Mouse (Mus musculus): ENCODE measurements at regions not wholly inside any gene's neighbourhood (a gene's known extent, or its start where the extent isn't known, plus 50 kb on each side); places are given as distances from the start of the nearest gene placed in this dataset.

- H3K4me1 ChIP-seq, result 0 out of 2 replicates have a peak, but pooled peaks cover 2% of the 10 kb centered on the region
- H3K36me3 ChIP-seq, result no peaks in the 10 kb centered on the region
- WGBS, result 85% methylated on average over 2 of the region's 2 CpGs
- H3K27me3 ChIP-seq (replicated peaks), result no peaks in the 10 kb centered on the region
- H3K4me3 ChIP-seq (replicated peaks), result no peak overlapping the region
- no peak for ATAC-seq (ENCODE audit: low FRiP score)
- no peaks in the 10 kb centered on the region for H3K9me3 ChIP-seq (replicated peaks)
- H3K4me2 ChIP-seq, result no peak overlapping the region
- no peak overlapping the region for H3K9ac ChIP-seq (replicated peaks)
- no peak overlapping the region for H3K27ac ChIP-seq (replicated peaks)
Measured at GRCm38 (mm10) chr3:61592342-61592741, 226.6 kb upstream of the B430305J03Rik start.

GRCm38 (mm10) chr3:61583669-61584068, 217.9 kb upstream of the B430305J03Rik start:
- WGBS, result 63% methylated on average over 1 of the region's 1 CpGs
- Histone ChIP-seq H3K36me3 (no peaks in the 10 kb centered on the region), H3K4me3 (replicated peaks) (no peak overlapping the region), H3K27ac (replicated peaks) (no peak overlapping the region), H3K9me3 (replicated peaks) (no peaks in the 10 kb centered on the region), H3K4me2 (no peak overlapping the region), H3K4me1 (no peaks in the 10 kb centered on the region), H3K27me3 (replicated peaks) (no peaks in the 10 kb centered on the region), H3K9ac (replicated peaks) (no peak overlapping the region)
- ATAC-seq (ENCODE audit: low FRiP score), result no peak

GRCm38 (mm10) chr3:61582927-61583326, 217.2 kb upstream of the B430305J03Rik start:
- H3K4me3 ChIP-seq (replicated peaks), result no peak overlapping the region

DNA sequence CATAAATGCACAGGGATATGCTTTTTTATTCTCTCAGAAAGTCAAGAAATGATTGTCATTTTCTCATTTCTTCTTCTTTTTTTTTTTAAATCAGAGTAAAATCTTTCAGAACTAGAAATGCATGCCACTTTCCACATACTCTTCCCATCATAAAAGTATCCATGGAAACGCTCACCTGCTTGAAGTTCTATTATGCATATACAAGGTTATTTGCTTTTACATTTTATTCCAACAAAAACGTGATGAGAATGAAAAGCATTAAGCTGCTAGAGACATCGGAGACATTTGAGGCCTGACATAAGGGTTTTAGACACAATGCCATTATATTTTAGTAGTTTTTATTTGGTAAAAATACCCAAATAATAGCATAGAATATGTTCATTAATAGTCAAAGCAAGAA, 214.5 kb upstream of the B430305J03Rik start:
- no peak overlapping the region for H3K4me3 ChIP-seq (replicated peaks)
- no peak overlapping the region for H3K9ac ChIP-seq (replicated peaks)
- H3K4me2 ChIP-seq, result no peak overlapping the region
- no peaks in the 10 kb centered on the region for H3K4me1 ChIP-seq
- no peak for ATAC-seq (ENCODE audit: low FRiP score)
- H3K27me3 ChIP-seq (replicated peaks), result no peaks in the 10 kb centered on the region
- no peaks in the 10 kb centered on the region for H3K36me3 ChIP-seq
- 75% methylated on average over 3 of the region's 3 CpGs for WGBS
- H3K9me3 ChIP-seq (replicated peaks), result no peaks in the 10 kb centered on the region
- H3K27ac ChIP-seq (replicated peaks), result no peak overlapping the region

More at GRCm38 (mm10) chr3:61582927-61583326, 217.2 kb upstream of the B430305J03Rik start:
- 75% methylated on average over 2 of the region's 2 CpGs for WGBS
- no peaks in the 10 kb centered on the region for H3K36me3 ChIP-seq
- no peaks in the 10 kb centered on the region for H3K27me3 ChIP-seq (replicated peaks)
- H3K4me1 ChIP-seq, result no peaks in the 10 kb centered on the region
- H3K9ac ChIP-seq (replicated peaks), result no peak overlapping the region
- H3K4me2 ChIP-seq, result no peak overlapping the region
- ATAC-seq (ENCODE audit: low FRiP score), result no peak
- no peaks in the 10 kb centered on the region for H3K9me3 ChIP-seq (replicated peaks)
- no peak overlapping the region for H3K27ac ChIP-seq (replicated peaks)

- no peaks in the 10 kb centered on the region for H3K9me3 ChIP-seq (replicated peaks)
- no peak overlapping the region for H3K4me3 ChIP-seq (replicated peaks)
- H3K4me2 ChIP-seq, result no peak overlapping the region
- H3K4me1 ChIP-seq, result no peaks in the 10 kb centered on the region
- no peak overlapping the region for H3K27ac ChIP-seq (replicated peaks)
- 30% methylated on average over 1 of the region's 1 CpGs for WGBS
- no peak overlapping the region for H3K9ac ChIP-seq (replicated peaks)
- no peaks in the 10 kb centered on the region for H3K27me3 ChIP-seq (replicated peaks)
- H3K36me3 ChIP-seq, result no peaks in the 10 kb centered on the region
- no peak for ATAC-seq (ENCODE audit: low FRiP score)
Measured at GRCm38 (mm10) chr3:61537113-61537512, 171.4 kb upstream of the B430305J03Rik start.

DNA sequence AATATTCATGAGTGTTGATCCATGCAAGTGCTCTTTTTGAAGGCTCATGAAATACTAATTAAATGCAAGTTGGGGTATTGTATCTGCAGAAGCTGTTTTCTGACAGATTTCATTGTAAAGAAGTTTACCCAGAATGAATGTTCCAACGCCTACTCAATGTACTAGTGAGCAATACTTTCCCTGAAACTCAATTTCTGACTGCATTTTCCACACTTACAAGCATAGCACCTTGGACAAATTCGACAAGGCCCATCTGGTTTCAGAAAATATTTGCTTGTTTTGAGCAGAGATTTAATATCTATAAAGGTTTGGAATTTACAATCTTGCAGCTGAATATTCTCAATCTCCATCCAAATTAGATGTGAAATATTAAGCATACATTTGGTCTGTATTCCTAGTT, 170.0 kb upstream of the B430305J03Rik start:
- H3K27me3 ChIP-seq (replicated peaks), result no peaks in the 10 kb centered on the region
- H3K27ac ChIP-seq (replicated peaks), result no peak overlapping the region
- ATAC-seq (ENCODE audit: low FRiP score), result no peak
- H3K9ac ChIP-seq (replicated peaks), result no peak overlapping the region
- no peaks in the 10 kb centered on the region for H3K9me3 ChIP-seq (replicated peaks)
- 70% methylated on average over 2 of the region's 2 CpGs for WGBS
- no peak overlapping the region for H3K4me3 ChIP-seq (replicated peaks)
- H3K36me3 ChIP-seq, result no peaks in the 10 kb centered on the region
- no peaks in the 10 kb centered on the region for H3K4me1 ChIP-seq
- no peak overlapping the region for H3K4me2 ChIP-seq

- no peaks in the 10 kb centered on the region for H3K36me3 ChIP-seq
- H3K9ac ChIP-seq (replicated peaks), result no peak overlapping the region
- H3K27ac ChIP-seq (replicated peaks), result no peak overlapping the region
- no peaks in the 10 kb centered on the region for H3K9me3 ChIP-seq (replicated peaks)
- H3K4me3 ChIP-seq (replicated peaks), result no peak overlapping the region
- no peak overlapping the region for H3K4me2 ChIP-seq
- H3K4me1 ChIP-seq, result no peaks in the 10 kb centered on the region
- ATAC-seq (ENCODE audit: low FRiP score), result no peak
- H3K27me3 ChIP-seq (replicated peaks), result no peaks in the 10 kb centered on the region
Measured at GRCm38 (mm10) chr3:61503178-61503577, 137.4 kb upstream of the B430305J03Rik start.

DNA sequence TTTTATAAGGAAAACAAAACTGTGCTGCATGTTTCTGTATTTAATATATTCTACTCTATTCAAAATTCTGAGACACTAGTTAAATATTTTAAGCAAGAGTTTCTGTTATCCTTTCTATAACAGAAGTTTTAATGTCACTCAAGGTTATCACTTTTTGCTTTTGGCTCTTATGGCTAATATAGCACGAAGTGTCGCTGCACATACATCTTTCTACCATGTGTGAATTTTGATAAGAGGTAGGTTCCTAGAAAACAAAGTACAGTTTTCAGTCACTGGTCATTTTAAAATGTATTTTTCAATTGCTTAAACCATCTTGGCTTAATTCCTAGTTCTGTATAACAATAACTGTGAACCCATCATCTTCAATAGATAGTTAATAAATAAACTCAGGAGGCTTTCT, 129.1 kb upstream of the B430305J03Rik start:
- Histone ChIP-seq H3K4me2 (no peak overlapping the region), H3K4me1 (no peaks in the 10 kb centered on the region), H3K36me3 (no peaks in the 10 kb centered on the region), H3K9ac (replicated peaks) (no peak overlapping the region), H3K27ac (replicated peaks) (no peak overlapping the region), H3K4me3 (replicated peaks) (no peak overlapping the region), H3K27me3 (replicated peaks) (no peaks in the 10 kb centered on the region), H3K9me3 (replicated peaks) (no peaks in the 10 kb centered on the region)
- WGBS, result 94% methylated on average over 2 of the region's 2 CpGs
- no peak for ATAC-seq (ENCODE audit: low FRiP score)

DNA sequence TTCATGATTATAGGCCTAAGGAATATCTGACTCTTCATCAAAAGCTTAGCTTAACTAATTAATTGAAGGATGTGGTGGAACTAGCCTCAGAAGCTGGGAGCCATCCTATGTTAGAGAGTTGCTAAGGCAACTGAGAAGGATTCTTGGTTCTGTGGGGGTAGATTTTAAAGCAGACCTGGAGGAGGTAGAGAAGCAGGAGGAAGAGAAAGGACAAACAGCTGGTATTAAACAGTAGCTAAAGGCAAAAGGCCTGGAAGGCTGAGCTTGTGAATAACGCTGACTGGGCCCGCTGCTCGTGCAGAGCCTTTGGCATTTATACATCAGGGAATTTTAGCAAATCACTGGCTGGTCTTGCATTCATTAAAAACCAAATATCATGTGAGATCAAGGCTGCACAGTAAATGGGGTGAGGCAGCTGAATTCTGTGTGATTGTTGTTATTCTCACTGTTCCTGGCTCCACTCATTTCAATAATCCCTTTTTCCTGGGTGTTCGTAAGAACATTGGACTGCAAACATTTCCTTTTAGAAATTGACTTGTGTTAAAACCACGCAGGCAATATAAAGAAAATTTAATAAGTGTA, 121.1 kb upstream of the B430305J03Rik start:
- Histone ChIP-seq H3K4me1 (no peaks in the 10 kb centered on the region), H3K36me3 (no peaks in the 10 kb centered on the region), H3K9me3 (replicated peaks) (no peaks in the 10 kb centered on the region), H3K4me2 (no peak overlapping the region), H3K27me3 (replicated peaks) (no peaks in the 10 kb centered on the region), H3K27ac (replicated peaks) (no peak overlapping the region), H3K9ac (replicated peaks) (no peak overlapping the region), H3K4me3 (replicated peaks) (no peak overlapping the region)
- ATAC-seq (ENCODE audit: low FRiP score), result no peak
- 71% methylated on average over 5 of the region's 5 CpGs for WGBS

DNA sequence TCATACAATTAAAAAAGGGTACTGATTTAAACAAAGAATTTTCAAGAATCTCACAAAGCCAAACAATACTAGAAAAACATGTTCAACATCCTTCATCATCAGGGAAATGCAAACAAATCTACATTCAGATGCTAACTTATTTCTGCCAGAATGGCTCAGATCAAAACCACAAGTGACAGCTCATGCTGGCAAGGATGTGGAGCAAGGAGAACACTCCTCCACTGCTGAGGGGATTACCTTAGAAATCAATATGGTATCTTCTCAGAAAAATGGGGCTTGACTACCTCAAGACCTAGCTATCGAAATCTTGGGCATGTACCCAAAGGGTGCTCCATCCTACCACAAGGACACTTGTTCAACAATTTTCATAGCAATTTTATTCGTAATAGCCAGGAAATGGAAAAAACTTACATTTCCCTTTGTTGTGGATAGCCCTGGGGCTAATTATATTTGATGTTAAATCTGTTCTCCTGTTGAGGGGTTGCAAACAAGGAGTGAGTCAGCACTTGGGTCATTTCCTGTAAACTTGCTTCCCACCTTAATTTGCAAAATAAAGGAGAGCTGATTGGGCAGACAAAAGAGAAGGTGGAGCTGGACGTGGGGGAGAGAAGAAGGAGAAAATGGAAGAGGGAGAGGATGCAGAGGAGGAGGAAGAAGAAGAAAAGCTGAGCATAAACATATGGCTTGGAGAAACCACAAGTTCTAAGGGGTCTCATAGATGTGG, 113.3 kb upstream of the B430305J03Rik start:
- Histone ChIP-seq H3K27ac (replicated peaks) (no peak overlapping the region), H3K9me3 (replicated peaks) (no peaks in the 10 kb centered on the region), H3K27me3 (replicated peaks) (no peaks in the 10 kb centered on the region), H3K36me3 (no peaks in the 10 kb centered on the region), H3K9ac (replicated peaks) (no peak overlapping the region), H3K4me3 (replicated peaks) (no peak overlapping the region), H3K4me1 (no peaks in the 10 kb centered on the region), H3K4me2 (no peak overlapping the region)
- 65% methylated on average over 3 of the region's 3 CpGs for WGBS
- ATAC-seq (ENCODE audit: low FRiP score), result no peak

- H3K9me3 ChIP-seq (replicated peaks), result no peaks in the 10 kb centered on the region
- H3K4me2 ChIP-seq, result no peak overlapping the region
- no peak overlapping the region for H3K9ac ChIP-seq (replicated peaks)
- no peaks in the 10 kb centered on the region for H3K36me3 ChIP-seq
- no peak overlapping the region for H3K27ac ChIP-seq (replicated peaks)
- no peak for ATAC-seq (ENCODE audit: low FRiP score)
- no peak overlapping the region for H3K4me3 ChIP-seq (replicated peaks)
- H3K27me3 ChIP-seq (replicated peaks), result no peaks in the 10 kb centered on the region
- 57% methylated on average over 2 of the region's 2 CpGs for WGBS
- H3K4me1 ChIP-seq, result no peaks in the 10 kb centered on the region
Measured at GRCm38 (mm10) chr3:61475018-61475417, 109.3 kb upstream of the B430305J03Rik start.

GRCm38 (mm10) chr3:61467158-61467557, 101.4 kb upstream of the B430305J03Rik start:
- no peak for ATAC-seq (ENCODE audit: low FRiP score)
- WGBS, result 40% methylated on average over 3 of the region's 3 CpGs
- H3K9me3 ChIP-seq (replicated peaks), result no peaks in the 10 kb centered on the region

More at GRCm38 (mm10) chr3:61467158-61467557, 101.4 kb upstream of the B430305J03Rik start:
- Histone ChIP-seq H3K36me3 (no peaks in the 10 kb centered on the region), H3K9ac (replicated peaks) (no peak overlapping the region), H3K4me2 (no peak overlapping the region), H3K4me3 (replicated peaks) (no peak overlapping the region), H3K27ac (replicated peaks) (no peak overlapping the region), H3K27me3 (replicated peaks) (no peaks in the 10 kb centered on the region), H3K4me1 (no peaks in the 10 kb centered on the region)

Data from neural tube, embryonic 15.5 days (tissue).